Mouse (Mus musculus) yolk sac, embryonic 10.5 days (tissue): ENCODE results near the gene Pbdc1.
"Not testable (repeated sequence)": the region's sequence is repeated elsewhere in the genome, so short reads cannot be mapped to it uniquely, and the experiment has no call there.

Experiments
- DNase-seq: peaks from one replicate; pipeline ENCODE4 v3.0.0-alpha.2; 2017; ENCODE audit warnings: low spot score

Gene Pbdc1

GRCm38 (mm10) chrX:105079615-105080092 lies at the start of gene Pbdc1:
Gene Pbdc1, plus strand, starts transcription at chrX:105079756.
- DNase-seq = peak; percentile 84

DNA sequence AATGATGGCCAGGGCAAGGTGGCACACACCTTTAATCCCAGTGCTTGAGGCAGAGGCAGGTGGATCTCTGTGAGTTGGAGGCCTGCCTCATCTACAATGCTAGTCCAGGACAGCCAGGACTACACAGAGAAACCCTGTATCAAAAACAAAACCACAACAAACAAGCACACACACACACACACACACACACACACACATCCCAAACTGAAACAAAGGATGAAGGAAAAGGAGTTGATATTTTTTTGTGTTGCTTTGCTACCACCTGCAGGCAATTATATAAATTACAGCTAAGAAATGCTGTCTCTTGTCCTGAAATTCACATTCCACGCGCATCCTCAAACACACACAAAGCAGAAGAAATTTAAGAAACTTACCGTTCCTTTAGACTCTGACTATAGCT lies 41.9 kb upstream of the Pbdc1 start:
- no peak for DNase-seq

- DNase-seq = no peak
These were observed 15.3 kb upstream of the Pbdc1 start for GRCm38 (mm10) chrX:105064294-105064693.

DNA sequence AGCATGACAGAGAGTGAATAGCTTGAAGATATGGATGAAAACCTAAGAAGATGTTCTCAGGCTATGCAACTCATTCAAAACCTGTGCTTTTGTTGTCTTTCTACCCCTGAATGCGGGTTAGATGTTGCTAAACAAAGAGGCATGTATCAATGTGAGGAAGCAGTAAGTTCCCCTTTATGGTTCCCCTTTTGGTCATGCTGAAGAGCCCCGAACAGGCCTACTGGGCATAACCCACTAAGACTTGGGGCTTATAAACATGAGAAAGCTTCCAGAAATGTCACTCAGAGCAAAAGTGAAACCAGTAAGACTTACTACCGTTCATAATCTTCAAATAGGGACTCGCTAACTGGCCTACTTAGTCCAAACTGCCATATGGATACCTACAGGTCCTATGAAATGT lies 14.8 kb upstream of the Pbdc1 start:
- no peak for DNase-seq

DNA sequence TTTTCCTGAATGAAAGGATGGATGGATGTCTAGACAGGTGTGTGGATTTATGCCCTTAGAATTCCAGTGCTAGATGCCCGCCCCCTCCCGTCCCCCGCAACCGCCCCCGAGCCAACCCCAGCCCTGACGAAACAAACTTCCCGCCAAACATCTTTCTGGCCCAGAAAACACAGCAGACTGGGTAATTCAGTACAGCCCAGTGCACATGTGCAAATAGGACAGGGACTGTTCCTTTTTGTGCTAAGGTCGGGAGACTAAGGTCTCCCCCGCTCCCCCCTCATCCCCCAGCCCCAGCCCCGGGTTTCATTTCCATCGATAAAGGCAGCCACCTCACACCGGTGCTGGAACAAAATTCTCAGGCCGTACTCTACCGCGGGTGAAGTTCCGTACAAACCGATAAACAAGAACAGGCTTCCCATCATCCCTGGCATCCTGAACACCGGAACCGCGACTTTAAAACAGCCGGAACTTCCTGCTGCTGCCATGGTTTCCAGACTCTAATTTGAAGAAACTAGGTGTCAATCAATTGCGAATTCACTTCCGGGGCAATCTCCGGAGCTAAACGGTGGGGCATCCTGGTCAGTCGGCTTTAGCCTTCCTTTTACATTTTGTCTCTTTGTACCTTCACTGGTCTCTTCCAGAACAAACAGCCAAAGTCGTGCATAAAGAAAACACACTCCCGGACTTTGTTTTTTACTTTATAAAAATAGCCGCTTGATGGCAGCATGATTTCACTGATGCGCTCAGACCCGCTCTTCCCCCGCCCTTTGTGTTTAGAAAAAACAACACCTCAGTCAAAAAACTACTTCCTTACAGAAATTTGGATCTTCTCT lies 9.7 kb upstream of the Pbdc1 start:
- DNase-seq = peak; percentile 82

DNA sequence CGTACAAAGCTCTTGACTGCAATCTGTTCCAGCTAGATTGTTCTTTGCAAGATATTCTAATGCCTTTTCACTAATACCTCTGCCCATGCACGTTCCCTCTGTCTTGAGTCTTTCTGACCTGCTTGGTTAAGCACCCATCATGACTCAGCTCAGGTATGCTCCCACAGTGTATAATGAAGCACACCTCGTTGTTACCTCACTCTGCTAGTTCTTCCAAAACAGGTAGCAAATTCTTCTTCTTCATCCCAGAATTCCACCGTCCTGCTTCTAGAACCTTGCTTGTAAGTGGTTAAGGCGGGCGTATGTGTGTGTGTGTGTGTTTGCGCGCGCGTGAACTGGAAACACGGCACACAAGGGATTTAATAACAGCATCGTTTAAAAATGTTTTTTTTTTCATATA lies 405 bp upstream of the Pbdc1 start:
- DNase-seq = no peak

GRCm38 (mm10) chrX:105080096-105080495 lies 540 bp downstream of the Pbdc1 start:
- DNase-seq = no peak

GRCm38 (mm10) chrX:105083013-105083412 lies 3.5 kb downstream of the Pbdc1 start:
- DNase-seq = not testable (repeated sequence)

DNA sequence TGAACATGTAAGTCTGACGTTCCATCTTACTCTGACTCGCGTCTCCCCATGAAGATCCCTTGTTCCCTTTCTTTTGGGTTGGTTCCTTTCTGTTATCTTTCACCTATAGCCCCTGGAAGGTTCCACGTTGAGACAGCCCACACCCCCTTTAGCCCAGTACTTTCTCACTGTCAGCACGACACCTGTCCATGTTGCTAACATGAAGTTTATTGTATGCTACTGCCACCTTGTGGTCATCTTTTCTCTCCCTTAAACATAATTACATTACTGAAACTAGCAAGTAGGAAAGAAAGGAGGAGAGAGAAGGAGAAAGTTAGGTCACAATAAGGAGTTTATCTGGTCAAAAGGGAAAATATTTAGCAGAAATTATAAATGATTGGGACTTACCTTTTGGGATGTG lies 24.6 kb downstream of the Pbdc1 start:
- no peak for DNase-seq

GRCm38 (mm10) chrX:105114994-105115393 lies 35.4 kb downstream of the Pbdc1 start:
- no peak for DNase-seq

GRCm38 (mm10) chrX:105120275-105121226 lies 41.0 kb downstream of the Pbdc1 start, which contains the start of gene Magee1:
Gene Magee1, plus strand, starts transcription at chrX:105120378.
- peak; percentile 62 for DNase-seq

DNA sequence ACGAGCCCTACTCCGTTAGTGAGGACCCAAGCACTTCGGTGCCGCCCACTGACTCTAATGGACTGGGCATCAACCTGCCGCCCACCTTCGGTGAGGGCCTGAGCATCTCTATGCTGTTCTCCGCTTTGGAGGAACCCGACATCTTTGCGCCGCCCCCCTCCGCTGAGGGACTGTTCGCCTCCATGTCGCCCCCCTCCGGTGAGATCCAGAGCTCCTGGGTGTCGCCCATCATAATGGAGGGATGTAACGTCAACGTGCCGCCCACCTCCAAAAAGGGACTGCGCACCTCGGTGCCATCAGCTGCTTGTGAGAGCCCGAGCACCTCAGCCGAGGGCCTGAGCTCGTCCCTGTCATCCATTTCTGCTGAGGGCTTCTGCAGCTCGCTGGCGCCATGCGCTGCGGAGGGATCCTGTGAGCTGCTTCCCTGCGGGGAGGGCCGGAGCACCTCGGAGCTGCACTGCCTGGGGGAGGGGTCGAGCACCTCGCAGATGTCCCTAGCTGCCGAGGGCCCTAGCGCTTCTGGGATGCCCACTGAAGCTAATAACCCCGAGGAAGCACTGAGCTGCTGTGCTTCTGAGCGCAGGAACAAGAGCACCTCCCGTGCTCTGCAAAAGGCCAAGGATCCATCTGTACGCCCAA lies 41.8 kb downstream of the Pbdc1 start:
- peak; percentile 38 for DNase-seq

GRCm38 (mm10) chrX:105124903-105125302 lies 45.3 kb downstream of the Pbdc1 start:
- DNase-seq = no peak

- DNase-seq = no peak
These were observed 72.4 kb downstream of the Pbdc1 start for GRCm38 (mm10) chrX:105151872-105152461.

- not testable (repeated sequence) for DNase-seq
These were observed 85.5 kb downstream of the Pbdc1 start for GRCm38 (mm10) chrX:105165007-105165406.
